Mouse (Mus musculus): Measurements from ENCODE around the gene Lcn5.
"Not testable (repeated sequence)": the region's sequence is repeated elsewhere in the genome, so short reads cannot be mapped to it uniquely, and the experiment has no call there.

Gene Lcn5

DNA sequence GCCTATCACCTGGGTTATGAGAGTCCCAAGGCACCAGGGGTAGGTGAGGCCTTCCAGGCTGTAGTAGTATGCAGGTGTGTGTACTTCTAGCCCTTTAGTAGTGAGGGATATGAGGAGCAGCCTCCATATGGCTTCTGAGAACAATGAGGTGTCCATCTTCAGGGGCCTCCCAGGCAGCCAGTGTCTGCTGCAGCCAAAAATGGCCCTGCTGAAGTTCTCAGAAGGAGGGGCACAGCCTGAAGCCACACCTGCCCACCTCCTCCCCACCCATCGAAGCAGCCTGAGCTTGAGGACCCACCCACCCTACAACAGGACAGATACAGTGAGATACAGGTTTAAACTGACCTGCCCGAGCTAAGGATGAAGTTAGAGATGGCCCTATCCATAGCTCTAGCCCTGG lies 24.7 kb downstream of the Lcn5 start, which contains the start of gene Lcn10:
Gene Lcn10 (plus strand): TSS at position 301 of the 400 bp plus-strand sequence.
- no peak for DNase-seq

DNA sequence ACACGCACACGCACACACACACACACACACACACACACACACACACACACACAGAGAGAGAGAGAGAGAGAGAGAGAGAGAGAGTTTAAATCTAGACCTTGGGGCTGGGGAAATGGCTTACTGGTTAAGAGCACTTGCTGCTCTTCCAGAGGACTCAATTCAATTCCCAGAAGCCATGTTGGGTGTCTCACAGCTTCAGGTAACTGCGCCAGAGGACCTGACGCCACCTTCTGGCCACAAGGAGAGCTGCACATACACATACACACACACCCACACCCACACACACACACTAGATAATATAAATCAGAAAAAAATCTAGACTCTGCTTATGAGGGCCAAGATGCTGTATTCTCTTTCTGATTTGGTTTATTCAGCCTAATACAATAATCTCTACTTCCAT lies 29.2 kb downstream of the Lcn5 start:
- no peak for DNase-seq

DNA sequence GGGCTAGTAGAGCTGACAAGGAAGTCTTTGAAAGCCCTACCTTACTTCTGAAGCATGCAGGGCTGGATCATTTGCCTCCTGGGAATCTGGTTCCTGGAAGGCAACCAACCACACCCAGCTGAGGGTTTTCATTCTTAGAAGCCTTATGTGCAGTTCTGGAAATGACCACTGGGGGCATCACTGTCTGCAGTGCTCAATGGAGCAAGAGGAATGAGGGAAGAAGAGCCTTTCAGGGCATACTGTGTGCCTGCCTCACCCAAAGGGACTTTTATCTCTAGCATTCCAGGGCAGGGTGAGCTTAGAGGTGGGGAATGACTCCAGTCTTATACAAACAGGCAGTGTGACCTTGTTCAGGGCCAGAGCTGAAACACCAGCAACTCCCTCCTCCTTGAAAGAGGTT lies 36.9 kb downstream of the Lcn5 start:
- peak; percentile 57 for DNase-seq

DNA sequence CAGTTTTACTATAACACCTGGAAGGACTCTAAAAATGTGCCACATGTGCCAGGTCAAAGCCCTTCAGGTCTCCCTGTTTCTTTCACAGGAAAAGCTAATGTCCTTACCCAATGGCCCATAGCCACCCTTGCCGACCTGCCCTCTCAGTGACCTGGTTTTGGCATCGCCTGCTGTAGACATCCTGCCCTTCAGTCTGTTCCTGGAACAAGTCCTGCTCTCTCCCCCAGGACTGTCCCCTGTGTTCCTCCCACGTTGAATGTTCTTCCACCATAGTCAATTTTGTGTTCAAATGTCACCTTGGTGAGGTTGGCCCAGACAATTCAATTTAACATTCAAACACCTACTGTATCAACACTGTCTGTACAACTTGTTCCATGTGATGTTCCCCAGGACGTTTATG lies 39.2 kb downstream of the Lcn5 start:
- no peak for DNase-seq

DNA sequence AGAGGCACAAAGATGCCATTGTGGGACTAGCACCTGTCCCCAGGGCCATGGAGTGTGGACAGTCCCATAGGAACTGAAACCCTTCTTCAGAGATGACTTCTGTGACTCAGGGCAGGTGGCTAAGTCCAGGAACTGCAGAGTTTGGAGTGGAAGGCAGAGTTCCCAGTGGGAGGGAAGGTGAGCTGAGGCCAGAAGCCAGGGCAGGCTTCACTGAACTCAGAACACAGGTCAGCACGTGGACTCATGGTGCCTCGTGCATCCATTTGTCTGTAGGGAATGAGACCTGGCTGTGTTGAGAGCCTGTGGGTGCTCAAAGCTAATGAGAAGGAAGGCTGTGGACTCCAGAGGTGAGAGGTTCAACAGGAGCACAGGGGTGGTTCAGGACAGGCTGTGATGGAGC lies 40.9 kb downstream of the Lcn5 start:
- DNase-seq, result no peak

DNA sequence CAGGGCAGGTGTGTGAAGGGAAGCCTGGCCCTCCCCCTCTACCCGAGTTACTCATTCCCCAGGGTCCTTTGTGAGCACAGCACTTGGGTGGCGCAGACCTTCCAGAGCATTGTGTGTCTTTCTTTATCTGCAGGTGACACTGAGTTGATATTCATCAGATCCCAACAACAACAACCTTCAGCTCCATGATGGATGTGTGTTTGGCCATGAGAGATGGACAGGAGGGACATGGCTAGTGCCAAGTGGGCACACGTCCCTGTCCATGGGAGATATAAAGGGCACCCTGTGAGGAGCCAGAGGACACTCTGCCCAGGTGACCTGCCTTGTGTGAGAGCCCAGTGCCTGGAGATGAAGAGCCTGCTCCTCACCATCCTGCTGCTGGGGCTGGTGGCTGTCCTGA lies 42.0 kb downstream of the Lcn5 start, which contains the start of gene Obp2a:
Gene Obp2a (plus strand): TSS at position 301 of the 400 bp plus-strand sequence.
- not testable (repeated sequence) for DNase-seq

DNA sequence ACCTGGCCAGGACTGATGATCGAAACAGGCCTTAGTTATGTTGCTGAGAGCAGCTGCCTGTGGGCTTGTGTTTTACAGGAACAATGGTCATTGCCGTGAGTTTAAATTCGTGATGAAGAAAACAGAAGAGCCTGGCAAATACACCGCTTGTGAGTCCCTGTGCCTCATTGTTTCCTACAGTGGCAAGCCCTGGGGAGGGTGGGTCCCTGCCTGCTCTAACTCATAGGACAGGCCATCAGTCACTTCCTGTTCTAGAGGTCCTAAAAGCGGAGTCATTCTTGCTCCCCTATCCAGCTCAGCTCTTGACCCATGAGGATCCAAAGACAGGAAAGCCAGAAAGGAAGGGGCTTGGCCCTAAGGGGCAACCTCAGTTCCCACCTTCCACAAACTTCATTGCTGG lies 43.2 kb downstream of the Lcn5 start:
- no peak for DNase-seq

DNA sequence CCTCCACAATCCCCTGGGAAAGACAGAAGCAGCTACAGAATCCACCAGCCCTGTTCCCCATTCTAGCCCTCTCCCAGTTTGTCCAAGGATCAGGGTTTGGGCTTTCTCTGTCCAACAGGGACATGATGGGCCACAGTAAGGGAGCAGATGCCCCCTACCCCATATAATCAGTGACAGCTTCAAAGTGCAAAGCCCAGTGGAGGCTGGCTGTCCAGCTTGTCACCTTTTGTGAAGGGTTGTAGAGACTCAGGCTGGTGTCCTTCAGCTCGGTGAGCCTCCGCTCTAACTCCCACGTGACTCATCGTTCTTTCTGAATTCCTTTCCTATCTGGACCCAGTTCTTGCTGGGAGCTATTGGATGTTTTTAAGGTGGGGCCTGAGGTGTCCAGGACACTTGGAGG lies 46.0 kb downstream of the Lcn5 start:
- DNase-seq, result no peak

DNA sequence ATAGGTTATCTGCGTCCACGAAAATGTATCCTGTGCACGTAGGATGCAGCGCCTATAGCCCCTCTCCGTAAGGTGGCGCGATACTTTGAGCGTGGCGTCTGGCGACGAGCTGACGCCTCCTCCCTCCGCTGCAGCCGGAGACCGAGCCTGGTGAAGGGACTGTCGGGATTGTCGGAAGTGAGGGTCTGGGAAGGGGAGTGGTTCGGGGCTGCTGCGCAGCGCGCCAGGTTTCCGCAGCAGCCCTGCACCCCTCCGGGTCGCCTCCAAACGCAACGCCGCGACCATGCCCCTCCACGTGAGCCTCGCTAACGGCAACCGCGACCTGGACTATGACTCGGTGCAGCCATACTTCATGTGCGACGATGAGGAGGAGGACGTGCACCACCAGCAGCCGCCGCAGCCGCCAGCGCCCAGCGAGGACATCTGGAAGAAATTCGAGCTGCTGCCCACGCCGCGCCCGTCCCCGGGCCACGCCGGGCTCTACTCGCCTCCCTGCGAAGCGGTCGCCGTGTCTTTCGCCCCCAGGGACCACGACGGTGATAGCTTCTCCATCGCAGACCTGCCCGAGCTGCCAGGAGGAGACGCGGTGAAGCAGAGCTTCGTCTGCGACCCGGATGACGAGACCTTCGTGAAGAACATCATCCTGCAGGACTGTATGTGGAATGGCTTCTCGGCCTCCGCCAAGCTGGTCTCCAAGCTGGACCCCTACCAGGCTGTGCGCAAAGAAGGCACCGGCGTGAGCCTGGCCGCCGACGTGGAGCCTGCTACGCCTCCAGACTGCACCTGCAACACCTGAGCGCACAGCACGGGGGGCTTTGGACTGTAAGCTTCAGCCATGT lies 49.1 kb downstream of the Lcn5 start, which contains the start of gene Bmyc:
Gene Bmyc (plus strand): TSS at position 97 of the 839 bp plus-strand sequence.
- DNase-seq, result peak; percentile 78

DNA sequence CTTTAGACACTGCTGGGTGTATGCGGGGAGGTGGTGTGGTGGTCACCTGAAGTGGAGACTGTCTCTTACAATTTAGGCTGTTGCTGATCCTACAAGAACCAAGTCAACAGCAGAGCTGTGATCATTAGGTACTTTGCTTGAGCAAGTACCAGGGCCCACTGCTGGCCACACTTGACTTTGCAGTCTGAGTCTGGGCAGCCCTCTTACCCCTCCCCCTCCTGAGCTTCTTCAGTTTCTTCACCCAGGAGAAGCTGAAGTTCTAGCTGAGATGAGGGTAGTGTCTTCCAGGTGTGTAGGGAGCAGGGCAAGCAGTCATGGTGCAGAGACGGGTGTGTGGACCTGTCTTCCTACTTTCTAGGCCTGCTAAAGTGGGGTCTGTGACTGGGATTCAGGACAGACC lies 50.4 kb downstream of the Lcn5 start:
- peak; percentile 30 for DNase-seq

DNA sequence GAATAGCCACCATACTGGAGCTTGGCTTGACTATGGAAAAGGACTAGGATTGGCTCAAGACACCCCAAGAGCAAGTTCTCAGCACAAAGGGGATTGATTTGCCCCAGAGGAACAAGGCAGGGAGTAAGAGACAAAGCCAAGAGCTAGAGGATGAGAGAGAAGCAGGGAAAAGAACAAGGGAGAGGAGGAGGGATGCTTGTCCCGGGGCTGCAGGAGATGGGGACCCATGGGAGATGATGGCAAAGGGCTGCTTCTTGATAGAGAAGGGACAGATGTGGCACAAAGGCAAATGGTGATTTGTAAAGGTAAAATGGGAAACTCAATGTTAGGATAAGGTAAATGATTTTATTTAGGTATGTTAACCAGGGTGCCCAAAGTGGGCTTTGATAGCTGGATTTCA lies 51.3 kb downstream of the Lcn5 start:
- not testable (repeated sequence) for DNase-seq

DNA sequence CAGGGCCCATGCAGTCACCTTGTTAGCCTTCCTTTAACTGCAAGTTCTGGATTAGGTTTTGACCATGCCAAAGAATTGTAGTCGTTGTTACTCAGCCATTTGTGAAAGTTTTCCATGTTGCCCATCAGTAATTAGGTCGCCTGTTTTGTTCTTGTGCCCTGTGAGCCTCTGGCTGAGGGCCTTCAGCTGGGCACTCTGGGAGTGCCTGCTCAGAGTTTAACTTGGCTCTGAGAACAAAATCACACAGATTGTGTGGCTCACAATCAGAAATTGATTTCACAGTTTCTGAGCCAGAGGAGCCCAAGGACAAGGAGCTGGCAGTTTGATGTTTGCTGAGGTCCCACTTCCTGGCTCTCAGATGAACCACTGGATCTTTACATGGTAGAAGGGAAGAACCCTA lies 52.0 kb downstream of the Lcn5 start:
- not testable (repeated sequence) for DNase-seq

All from cerebellum, adult 8-10 months (tissue).